Mouse (Mus musculus): Measurements from ENCODE around the gene Plcxd3.
"Not testable (repeated sequence)": the region's sequence is repeated elsewhere in the genome, so short reads cannot be mapped to it uniquely, and the experiment has no call there.

Gene Plcxd3

GRCm38 (mm10) chr15:4561431-4561970 lies 186.2 kb downstream of the Plcxd3 start:
- DNase-seq, result no peak

DNA sequence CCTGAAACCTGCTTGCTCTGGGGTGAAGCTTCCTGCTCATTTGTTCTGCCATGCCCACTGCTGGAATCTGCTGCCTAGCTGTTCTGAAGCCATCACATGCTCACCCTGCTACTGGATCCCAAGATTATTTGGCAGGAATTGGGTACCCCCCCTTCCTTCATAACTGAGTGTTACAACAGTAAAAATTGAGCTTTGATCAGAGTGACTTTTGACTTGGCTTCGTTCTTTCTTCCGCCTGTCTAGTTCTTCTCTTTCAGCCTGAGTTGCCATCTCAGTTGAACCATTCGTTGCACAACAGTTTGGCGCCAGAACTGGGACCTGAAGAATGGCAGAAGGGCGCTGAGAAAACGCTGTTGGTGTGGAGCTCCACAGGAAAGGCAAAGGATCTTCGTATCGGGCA lies 220.2 kb downstream of the Plcxd3 start:
- not testable (repeated sequence) for DNase-seq

GRCm38 (mm10) chr15:4598661-4599060 lies 223.4 kb downstream of the Plcxd3 start:
- not testable (repeated sequence) for DNase-seq

- DNase-seq, result not testable (repeated sequence)
Observed at GRCm38 (mm10) chr15:4599331-4599730, 224.0 kb downstream of the Plcxd3 start.

GRCm38 (mm10) chr15:4605630-4606029 lies 230.3 kb downstream of the Plcxd3 start:
- DNase-seq, result no peak
